Mouse (Mus musculus) left cerebral cortex, postnatal 14 days (tissue): ENCODE results near the gene Leap2. TPM values are rescaled to one million over a fixed set of nuclear protein-coding genes. Genes with fewer than 3 reads are reported as not detected.

Experiments used
- DNase-seq, 2 experiments: peaks; one replicate each; pipeline ENCODE4 v3.0.0; 2021 to 2022; ENCODE audit warnings: low spot score in 2 of 2, mixed read lengths in 1 of 2
- intact Hi-C: fragments of 180-260 bp; cut with DNase I; formaldehyde crosslinking; loops from one replicate; pipeline ENCODE4 v1.15.1; 2025
- microRNA-seq, 2 experiments: library from miRNA; unstranded; fragments of <30 nt; microRNA quantifications; one replicate each; pipeline ENCODE4 v1.2.0; 2022
- total RNA-seq, 2 experiments: library from RNA; stranded (reverse); gene quantifications; 2 replicates each; pipeline ENCODE4 v1.2.3; 2021

Leap2 gene
- total RNA-seq, 2 experiments from 2014 or later = not detected

DNA sequence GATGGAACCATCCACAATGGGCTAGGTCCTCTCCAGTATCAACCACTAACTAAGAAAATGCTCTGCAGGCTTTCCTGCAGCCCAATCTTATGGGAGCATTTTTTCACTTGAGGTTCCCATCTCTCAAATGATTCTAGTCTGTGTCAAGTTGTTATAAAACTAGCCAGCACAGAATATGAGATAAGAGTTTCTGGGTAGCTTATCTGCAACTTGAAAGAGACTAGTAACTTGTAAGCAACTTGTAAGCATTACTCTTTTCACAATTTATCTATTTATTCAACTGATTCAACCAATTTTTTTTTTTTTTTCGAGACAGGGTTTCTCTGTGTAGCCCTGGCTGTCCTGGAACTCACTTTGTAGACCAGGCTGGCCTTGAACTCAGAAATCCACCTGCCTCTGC lies 19.3 kb downstream of the Leap2 start:
- intact Hi-C loops = no loop called here
- no peak for DNase-seq

- intact Hi-C loops = no loop called here
Observed at GRCm38 (mm10) chr11:53393856-53394255, 29.1 kb downstream of the Leap2 start.

GRCm38 (mm10) chr11:53383758-53384428 lies 39.1 kb downstream of the Leap2 start:
- no peak for DNase-seq
- intact Hi-C loops = no loop called here

More at GRCm38 (mm10) chr11:53393856-53394255, 29.1 kb downstream of the Leap2 start:
- DNase-seq = no peak

DNA sequence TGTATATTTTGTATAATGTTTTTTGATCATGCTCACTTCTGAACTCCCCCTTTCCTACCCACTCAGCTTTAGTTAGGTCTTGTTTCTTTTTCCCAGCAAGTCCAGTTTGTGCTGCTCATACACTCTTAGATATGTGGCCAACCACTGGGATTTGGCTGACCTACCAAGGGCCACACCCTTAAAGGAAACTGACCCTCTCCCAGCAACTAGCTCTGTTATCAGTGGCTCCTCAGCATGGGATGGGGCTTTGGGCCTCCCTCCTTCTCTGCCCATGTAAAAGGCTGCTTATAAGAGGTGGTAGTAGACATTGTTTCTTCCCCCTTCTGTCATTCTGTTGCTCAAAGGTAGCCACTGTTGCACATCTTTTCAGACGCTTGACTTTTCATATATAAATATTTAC lies 44.1 kb downstream of the Leap2 start:
- no peak for DNase-seq
- intact Hi-C loops = no loop called here

Small RNAs within 50 kb of the gene (microRNA-seq; reads per million reads assigned to microRNA genes)
- 0.53 to 0.67 reads per million in 2 experiments for gene Mir6920

Other genes starting within 250 kb of the Leap2 start
- 100 to 1,000 TPM; 186 to 187 TPM for gene Hspa4, start 122.7 kb downstream of the Leap2 start, total RNA-seq
- gene Zcchc10, start 98.5 kb downstream of the Leap2 start, total RNA-seq = 1 to 10 TPM; 8.6 to 9.4 TPM
- gene Aff4, start 72.3 kb downstream of the Leap2 start, total RNA-seq = 100 to 1,000 TPM; 161 to 169 TPM
- 100 to 1,000 TPM; 556 to 597 TPM for gene Uqcrq, start 7.7 kb upstream of the Leap2 start, total RNA-seq
- 1 to 10 TPM in 1 of 2 experiments, under 1 TPM in 1; 0.55 to 1.1 TPM for gene Gdf9, start 7.9 kb upstream of the Leap2 start, total RNA-seq
- not detected for gene Gm10447, start 33.9 kb upstream of the Leap2 start, total RNA-seq
- gene Shroom1, start 34.0 kb upstream of the Leap2 start, total RNA-seq = 1 to 10 TPM; 3.8 to 4.6 TPM
- gene Gm9837, start 47.3 kb upstream of the Leap2 start, total RNA-seq = under 1 TPM in 1 of 2 experiments, not detected in 1; 0.51 TPM
- 1 to 10 TPM; 2.2 to 3.6 TPM for gene Gm9945, start 57.0 kb upstream of the Leap2 start, total RNA-seq
- 10 to 100 TPM; 71.5 to 74.7 TPM for gene Sowaha, start 57.1 kb upstream of the Leap2 start, total RNA-seq
- 100 to 1,000 TPM; 253 to 267 TPM for gene Sept8, start 96.1 kb upstream of the Leap2 start, total RNA-seq
- gene Kif3a, start 144.2 kb upstream of the Leap2 start, total RNA-seq = 100 to 1,000 TPM; 137 to 147 TPM
- gene Il4, start 195.5 kb upstream of the Leap2 start, total RNA-seq = not detected
- not detected for gene Il13, start 211.5 kb upstream of the Leap2 start, total RNA-seq